Mouse (Mus musculus) stomach, postnatal 0 days (tissue): ENCODE measurements around the gene Rhoh.

ENCODE experiments used
- CTCF ChIP-seq: IDR thresholded peaks from 2 replicates; pipeline ENCODE4 v1.5.1; 2016; ENCODE audit warnings: antibody characterized with exemption, low read depth, mild to moderate bottlenecking, moderate library complexity
- EP300 ChIP-seq: optimal IDR thresholded peaks from 2 replicates; pipeline ENCODE3; 2016; ENCODE audit warnings: antibody characterized with exemption

- no peak for TF ChIP-seq CTCF
- no peak for TF ChIP-seq EP300
Measured at GRCm38 (mm10) chr5:65866591-65866990, 5.6 kb downstream of the Rhoh start.
